Mouse (Mus musculus) ES-E14 (cell line): ENCODE measurements around the gene Pmf1.
"Not testable (repeated sequence)": the region's sequence is repeated elsewhere in the genome, so short reads cannot be mapped to it uniquely, and the experiment has no call there.

Experiments used
- CHD2 ChIP-seq: IDR thresholded peaks from 2 replicates; pipeline ENCODE4 v1.6.1; 2014; ENCODE audit warnings: mild to moderate bottlenecking, low read depth, low read length, inconsistent platforms
- HCFC1 ChIP-seq: IDR thresholded peaks from 2 replicates; pipeline ENCODE4 v1.6.1; 2012; ENCODE audit warnings: low read length, inconsistent platforms, borderline replicate concordance; ENCODE audit not compliant: insufficient read depth
- MAFK ChIP-seq: IDR thresholded peaks from 2 replicates; pipeline ENCODE4 v1.6.1; 2014; ENCODE audit warnings: mild to moderate bottlenecking, low read depth, low read length, inconsistent platforms; ENCODE audit not compliant: insufficient read depth
- ZC3H11A ChIP-seq: IDR thresholded peaks from 2 replicates; pipeline ENCODE4 v1.6.1; 2012; ENCODE audit warnings: low read depth, mild to moderate bottlenecking, inconsistent platforms, low read length, borderline replicate concordance
- ZNF384 ChIP-seq: IDR thresholded peaks from 2 replicates; pipeline ENCODE4 v1.6.1; 2012; ENCODE audit warnings: low read depth, low read length, inconsistent platforms

DNA sequence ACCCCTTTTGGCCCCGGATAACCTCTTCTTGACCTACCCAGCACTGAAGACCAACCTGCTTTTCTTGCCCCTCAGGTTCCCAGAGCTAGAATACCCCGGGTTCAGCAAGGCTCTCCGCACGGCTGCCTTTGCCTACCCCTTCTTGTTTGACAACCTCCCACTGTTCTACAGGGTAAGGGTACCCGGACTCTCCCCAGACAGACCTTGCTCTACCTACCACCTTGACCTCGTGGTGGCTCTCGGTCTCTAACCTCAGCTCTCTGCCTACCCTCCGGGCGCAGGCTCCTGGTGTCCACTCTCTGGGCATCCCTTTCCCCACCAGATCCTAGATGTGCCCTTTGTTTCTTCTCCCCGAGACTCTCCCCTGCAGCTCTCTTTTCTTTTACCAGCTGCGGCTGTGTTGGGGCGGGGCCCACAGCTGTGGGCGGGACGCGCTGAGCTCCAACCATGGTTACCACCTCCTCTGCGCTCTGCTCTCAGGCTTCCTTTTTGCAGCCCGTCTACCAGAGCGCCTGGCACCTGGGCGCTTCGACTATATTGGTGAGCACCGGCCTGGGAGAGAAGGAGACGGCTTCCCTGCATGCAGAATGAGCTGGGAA is 43.2 kb downstream of the Pmf1 start:
- not testable (repeated sequence) for TF ChIP-seq ZNF384, HCFC1, MAFK, CHD2, ZC3H11A
